Mouse (Mus musculus) neutrophil, adult 5-6 weeks (primary cell): ENCODE results near the gene Tcl1b4. TPM values are rescaled to one million over a fixed set of nuclear protein-coding genes. Genes with fewer than 3 reads are reported as not detected.
"Not testable (repeated sequence)": the region's sequence is repeated elsewhere in the genome, so short reads cannot be mapped to it uniquely, and the experiment has no call there.

Experiments used
- ATAC-seq: fragments of 151-379, 151-347 bp; 2 replicates; pipeline ENCODE4 v1.8.0; 2017; ENCODE audit warnings: mild to moderate bottlenecking, moderate TSS enrichment; ENCODE audit not compliant: insufficient number of reproducible peaks, poor library complexity, low FRiP score, severe bottlenecking; ENCODE audit errors: extremely low read depth
- total RNA-seq: library from RNA; stranded (forward); fragments of 200-1000 nt; gene quantifications from 2 replicates; pipeline ENCODE4 v1.2.3, GENCODE M21; 2017

Tcl1b4 gene
- total RNA-seq: not detected in 2 replicates

GRCm38 (mm10) chr12:105201657-105202056 lies at the start of gene Tcl1b4:
Tcl1b4 (plus strand) TSS chr12:105201957.
- ATAC-seq: not testable (repeated sequence)

- ATAC-seq: not testable (repeated sequence)
These were observed 46.5 kb upstream of the Tcl1b4 start for GRCm38 (mm10) chr12:105155286-105155685.

DNA sequence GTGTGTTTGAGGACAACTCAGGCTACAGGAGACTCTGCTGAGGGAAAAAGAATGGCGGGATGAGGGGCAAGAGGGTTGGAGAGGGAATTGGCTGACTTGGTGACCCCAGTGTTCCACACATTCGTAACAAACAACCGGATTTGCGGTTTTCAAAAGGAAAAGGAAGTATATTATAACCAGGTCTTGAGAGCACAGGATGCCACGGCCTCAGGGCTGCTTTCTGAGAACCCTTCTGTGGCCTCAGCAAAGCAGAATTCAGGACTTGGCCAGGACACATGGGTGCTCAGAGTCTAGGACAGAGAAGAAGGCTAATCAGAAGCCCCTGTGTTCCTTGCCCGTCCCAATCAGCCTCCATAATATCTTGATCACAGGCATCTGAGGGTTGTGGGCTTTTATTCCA lies 42.9 kb upstream of the Tcl1b4 start:
- no peak for ATAC-seq

GRCm38 (mm10) chr12:105159390-105159789 lies 42.4 kb upstream of the Tcl1b4 start, which contains the start of gene Tcl1b1:
Tcl1b1 (plus strand) TSS chr12:105159690.
- no peak for ATAC-seq

DNA sequence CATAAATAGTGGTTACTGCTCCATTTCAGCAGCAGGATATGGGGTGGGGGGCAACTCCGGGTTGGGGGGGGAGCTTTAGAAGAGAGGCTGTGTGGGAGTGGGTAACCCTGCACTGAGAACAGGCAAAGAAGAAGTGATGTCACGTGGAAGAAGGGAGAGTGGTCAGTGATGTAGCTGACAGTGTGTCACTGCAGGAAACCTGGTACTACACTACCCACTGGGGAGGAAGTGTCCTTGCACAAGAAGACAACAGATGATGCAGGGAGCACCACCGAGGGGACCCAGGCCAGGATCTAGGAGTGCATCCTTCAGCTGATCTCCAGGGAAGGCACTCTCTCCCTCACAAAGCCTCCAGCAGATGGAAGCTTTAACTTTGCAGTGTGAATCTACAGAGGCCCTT lies 35.0 kb upstream of the Tcl1b4 start:
- no peak for ATAC-seq

DNA sequence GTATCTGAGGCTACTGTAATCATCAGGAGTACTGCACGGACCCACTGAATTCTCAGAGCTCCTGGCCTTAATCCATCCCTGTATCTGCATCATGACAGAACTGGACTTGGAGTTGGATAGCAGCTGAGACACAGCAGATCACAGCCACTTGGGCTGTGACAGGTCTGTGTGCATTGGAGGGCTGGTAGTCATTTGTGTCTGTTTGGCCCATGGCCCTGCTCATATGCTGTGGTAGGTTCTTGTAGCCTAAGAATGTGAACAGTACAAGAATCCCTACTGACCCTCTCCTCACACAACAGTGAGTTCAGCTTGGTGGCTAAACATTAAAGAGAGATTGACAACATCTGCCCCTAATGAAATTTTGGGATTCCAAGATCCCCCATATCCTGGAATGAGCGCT lies 28.4 kb upstream of the Tcl1b4 start:
- ATAC-seq: no peak

- ATAC-seq: not testable (repeated sequence)
These were observed 27.4 kb upstream of the Tcl1b4 start for GRCm38 (mm10) chr12:105174318-105174717.

DNA sequence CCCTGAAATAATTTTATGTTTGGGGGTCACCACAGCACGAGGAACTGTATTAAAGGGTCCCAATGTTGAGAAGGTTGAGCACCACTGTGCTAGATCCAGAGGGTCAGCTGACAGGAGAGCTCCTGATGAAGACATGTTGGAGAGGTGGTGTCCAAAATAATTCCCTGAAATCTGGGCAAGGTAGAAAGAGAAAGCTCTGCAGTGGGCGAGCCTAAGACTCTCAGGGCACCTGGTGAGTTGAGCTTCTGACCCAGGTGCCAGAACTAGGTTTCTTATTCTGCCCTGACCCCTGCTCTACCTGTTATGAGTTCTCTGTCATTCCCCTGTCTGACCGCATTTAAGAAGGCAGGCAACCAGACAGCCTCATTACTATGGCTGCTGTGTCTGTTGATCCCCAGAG lies 25.7 kb upstream of the Tcl1b4 start, which contains the start of gene Tcl1b5:
Gene Tcl1b5, plus strand, starts transcription at position 301 of the 400 bp plus-strand sequence.
- not testable (repeated sequence) for ATAC-seq

GRCm38 (mm10) chr12:105181040-105181644 lies 20.6 kb upstream of the Tcl1b4 start:
- ATAC-seq: not testable (repeated sequence)

DNA sequence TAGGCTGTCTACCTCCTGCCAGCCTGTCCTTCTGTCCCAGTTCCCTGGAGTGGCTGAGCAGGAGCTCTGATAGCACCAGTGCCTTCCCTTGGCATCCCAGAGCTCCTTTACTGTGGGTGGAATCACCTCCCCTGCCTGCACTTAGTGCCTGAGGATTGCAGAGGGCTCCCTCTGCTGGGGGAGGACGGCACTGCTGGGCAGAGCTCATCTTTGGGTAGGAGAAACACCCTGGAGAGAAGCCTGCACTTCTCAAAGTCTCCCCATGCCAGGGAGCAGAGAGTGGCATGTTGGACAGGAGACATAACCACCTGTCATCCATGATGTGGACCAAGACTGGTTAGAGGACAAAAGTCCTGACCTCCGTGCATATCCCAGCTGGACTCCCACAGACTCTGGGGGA lies 12.8 kb upstream of the Tcl1b4 start:
- not testable (repeated sequence) for ATAC-seq

DNA sequence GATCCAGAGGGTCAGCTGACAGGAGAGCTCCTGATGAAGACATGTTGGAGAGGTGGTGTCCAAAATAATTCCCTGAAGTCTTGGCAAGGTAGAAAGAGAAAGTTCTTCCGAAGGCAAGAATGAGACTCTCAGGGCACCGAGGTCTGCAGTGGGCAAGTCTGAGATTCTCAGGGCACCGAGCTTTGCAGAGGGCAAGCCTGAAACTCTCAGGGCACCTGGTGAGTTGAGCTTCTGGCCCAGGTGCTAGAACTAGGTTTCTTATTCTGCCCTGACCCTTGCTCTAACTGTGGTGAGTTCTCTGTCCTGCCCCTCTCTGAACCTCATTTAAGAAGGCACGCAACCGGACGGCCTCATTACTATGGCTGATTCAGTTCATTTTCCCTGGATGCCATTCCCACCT lies 11.0 kb upstream of the Tcl1b4 start, which contains the start of gene Tcl1b3:
Gene Tcl1b3, plus strand, starts transcription at position 301 of the 400 bp plus-strand sequence.
- not testable (repeated sequence) for ATAC-seq

- not testable (repeated sequence) for ATAC-seq
These were observed 1.9 kb upstream of the Tcl1b4 start for GRCm38 (mm10) chr12:105199684-105200497.

DNA sequence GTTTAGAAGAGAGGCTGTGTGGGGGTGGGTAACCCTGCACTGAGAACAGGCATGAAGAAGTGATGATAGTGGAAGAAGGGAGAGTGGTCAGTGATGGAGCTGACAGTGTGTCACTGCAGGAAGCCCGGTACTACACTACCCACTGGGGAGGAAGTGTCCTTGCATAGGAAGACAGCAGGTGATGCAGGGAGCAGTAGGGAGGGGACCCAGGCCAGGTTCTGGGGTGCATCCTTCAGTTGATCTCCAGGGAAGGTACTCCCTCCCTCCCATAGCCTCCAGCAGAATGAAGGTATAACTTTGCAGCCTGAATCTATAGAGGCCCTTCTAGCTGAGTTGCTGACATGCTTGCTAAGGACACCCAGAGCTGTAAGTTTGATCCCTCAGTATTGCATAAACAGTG lies 5.3 kb downstream of the Tcl1b4 start:
- no peak for ATAC-seq

DNA sequence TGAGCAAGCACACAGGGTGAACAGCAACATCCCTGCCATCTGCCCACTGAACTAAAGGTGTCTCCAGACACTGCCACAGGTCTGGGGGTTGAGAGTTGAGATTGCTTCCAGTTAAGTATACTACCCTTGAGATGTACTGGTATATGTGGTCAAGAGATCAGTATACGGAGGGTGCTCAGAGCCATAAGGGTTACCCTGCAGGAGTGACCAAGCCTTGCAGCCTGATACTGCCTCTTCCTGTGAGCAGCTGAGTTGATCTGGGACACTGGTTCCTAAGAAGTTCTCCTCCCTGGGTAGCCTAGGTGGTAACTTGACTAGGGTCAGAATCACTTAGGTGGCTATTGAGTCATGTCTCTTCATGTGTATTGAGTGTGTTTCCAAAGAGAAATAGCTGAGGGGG lies 6.7 kb downstream of the Tcl1b4 start:
- ATAC-seq: no peak

DNA sequence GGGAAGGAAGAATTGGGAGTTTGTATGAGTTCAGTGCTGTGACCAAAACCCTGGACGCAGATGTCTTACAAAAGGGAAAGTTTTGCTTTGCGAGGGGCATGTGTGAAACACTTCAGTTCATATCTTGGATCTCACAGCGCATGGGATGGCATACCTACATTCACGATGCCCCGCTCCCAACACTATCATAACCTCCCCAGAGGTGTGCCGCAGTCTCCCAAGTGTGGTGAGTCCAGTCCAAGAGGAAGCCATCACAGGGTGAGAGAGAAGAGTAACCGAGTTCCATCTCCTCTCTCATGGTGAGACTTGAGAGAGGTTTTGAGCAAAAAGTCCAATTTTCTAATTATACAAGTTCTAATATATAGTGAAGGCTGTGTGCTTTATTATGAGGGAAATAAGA lies 7.5 kb downstream of the Tcl1b4 start:
- no peak for ATAC-seq

DNA sequence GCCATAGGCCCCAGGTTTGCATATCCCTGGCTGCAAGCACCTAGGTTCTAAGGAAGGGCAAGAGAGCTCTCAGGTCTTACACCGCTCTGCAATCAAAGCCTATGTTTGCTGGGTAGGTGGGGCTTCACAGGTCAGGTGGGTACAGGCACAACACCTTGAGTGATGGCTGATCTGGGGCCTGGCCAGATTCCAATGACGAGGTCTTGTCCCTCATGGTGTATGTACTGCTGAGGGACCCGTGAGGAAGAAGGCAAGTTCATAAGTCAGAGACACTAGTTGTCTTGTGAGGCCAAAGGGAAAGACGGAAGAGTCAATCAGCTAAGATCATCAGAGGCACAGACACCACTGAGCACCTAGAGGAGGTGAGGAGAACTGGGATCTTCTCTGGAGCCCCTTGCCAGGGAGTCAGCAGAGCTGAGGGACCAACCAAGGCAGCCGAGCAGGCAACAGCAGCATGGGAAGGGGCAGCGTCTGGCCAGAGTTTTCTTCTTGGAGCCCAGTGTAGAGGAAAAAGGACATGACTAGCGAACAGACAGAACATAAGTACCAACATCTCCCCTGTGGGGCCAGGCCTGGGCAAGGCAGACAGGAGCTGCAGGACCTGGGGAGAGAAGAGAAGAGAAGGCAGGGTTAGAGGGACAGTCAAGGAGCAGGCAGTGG lies 15.5 kb downstream of the Tcl1b4 start:
- no peak for ATAC-seq

GRCm38 (mm10) chr12:105222601-105223319 lies 21.0 kb downstream of the Tcl1b4 start, which contains the start of gene Tcl1:
Tcl1 (minus strand) TSS chr12:105222793.
- no peak for ATAC-seq

GRCm38 (mm10) chr12:105224621-105225320 lies 23.0 kb downstream of the Tcl1b4 start:
- no peak for ATAC-seq
